Mouse (Mus musculus): ENCODE data around the gene Lbhd1.

GRCm38 (mm10) chr19:8881034-8881392 lies 2.5 kb upstream of the Lbhd1 start:
- TF ChIP-seq CTCF (IDR thresholded peaks at IDR 0.05; ENCODE audit: borderline replicate concordance, control insufficient read depth, extremely low read depth, insufficient read depth, low read length, poor library complexity) (no peak), POLR2A (IDR thresholded peaks at IDR 0.05; ENCODE audit: control insufficient read depth, extremely low read depth, insufficient read depth, low read length, poor library complexity) (no peak)
